Mouse (Mus musculus) lung, adult 18-20 months (tissue): Measurements from ENCODE around the gene Arl8b.

Experiments used
- DNase-seq, 2 experiments: peaks; one replicate each; pipeline ENCODE4 v3.0.0; 2022; ENCODE audit warnings: mixed read lengths in 2 of 2

Gene Arl8b

GRCm38 (mm10) chr6:108782526-108783183 lies at the start of gene Arl8b:
Gene Arl8b (plus strand): TSS chr6:108783099.
- DNase-seq: peak; percentile 94 to 95

DNA sequence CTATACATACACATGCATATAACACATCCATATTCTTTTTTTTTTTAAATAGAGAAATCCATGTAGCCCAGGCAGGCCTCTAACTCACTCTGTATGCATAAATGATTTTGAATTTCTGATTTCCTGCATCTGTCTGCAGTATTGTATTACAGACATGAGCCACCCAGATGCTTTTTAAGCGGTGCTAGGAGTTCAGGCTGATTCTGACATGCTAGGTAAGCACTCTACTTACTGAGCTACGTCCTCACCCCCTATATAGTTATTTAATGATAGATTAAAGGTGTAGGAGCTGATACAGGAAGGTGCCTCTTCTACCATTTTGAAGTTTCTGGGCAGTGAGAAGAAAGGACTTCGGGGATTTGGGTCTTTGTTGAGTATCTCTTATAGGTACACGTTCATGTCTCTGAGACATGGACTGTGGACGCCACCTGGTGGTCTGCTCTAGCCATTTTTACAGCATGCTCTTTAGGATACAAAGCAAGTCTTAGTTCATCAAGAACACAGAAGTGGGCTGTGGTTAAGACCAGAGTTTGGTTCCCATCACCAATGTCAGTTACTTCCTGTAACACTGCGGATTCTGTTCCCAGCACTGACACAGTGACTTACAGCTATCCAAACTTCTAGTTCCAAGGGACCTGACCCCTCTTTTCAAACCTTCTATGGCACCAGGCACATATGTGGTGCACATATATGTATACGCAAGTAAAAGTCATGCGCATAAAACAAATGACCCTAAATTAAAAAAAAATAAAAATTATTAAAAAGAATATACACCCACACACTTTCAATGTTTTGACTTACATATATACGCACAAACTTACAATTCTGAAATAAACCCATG lies 46.8 kb upstream of the Arl8b start:
- peak; percentile 70 to 72 for DNase-seq

DNA sequence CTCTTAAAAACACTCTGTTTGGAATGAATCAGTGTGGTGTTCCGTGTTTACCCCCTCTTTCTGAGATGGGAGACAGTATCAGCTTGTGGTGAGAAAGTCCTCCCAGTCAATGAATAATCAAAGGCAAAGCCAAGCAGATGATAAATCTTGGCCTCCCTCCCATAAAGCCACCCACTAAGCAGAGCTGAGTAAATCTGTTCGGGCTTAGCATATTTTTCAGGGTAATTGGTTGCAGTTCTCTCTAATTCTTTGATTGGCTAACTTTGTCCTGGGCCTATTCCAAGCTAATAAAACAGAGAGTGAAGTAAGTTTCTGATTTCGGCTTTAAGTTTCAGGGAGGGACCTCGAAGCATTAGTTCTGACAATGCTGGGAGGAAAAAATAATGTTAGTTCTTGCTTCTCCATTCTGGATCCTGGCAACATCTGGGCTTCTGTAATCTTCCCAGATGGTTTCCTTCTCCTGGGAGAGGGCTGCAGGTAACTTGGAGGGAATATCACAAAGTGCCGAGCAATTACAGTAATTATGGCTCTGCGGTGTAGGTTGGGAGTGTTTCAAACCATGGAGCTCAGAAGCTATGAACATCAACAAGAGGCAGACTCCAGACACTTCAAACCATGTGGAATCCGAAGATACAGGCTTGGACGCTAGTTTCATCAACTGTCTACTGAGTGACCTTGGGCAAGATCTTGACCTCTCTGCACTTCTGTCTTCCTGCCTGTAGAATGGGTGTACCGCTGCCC lies 44.3 kb upstream of the Arl8b start:
- no peak for DNase-seq

DNA sequence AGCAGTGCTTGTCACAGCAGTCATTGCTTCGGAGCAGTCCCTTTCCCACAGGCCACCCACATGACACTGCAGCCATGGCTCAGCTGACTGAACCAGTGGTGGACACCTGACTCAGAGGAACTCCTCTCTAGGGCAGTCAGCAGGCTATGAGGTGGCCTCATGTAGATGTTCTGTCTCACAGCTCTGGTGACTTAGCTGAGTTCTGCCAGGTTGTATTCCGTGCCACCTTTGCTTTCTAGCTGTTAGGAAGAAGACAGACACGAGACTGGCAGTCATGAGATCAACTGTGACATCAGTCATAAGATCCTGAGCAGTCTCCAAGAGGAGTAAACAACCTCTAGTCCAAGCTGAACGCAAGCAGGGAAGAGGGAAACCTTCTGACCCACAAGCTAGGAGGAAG lies 42.3 kb upstream of the Arl8b start:
- DNase-seq: no peak

DNA sequence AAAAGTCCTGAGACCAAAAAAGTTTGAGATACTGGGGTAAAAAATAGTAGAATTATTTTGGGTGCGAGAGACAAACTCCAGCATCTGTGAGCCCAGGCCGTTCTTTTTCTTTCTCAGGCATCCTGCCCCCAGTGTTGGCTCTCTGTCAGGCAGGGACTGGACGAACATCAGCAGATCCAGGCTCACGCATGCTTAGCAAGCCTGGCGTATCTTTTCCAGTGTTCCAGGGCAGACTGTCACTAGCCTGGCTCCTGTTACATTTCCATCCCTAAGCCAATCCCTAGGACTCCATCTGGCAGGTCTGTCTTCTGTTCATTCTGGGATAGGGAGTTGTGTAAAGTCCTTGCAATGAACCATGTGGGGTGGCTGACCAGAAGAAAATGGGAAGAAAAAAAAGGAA lies 39.2 kb upstream of the Arl8b start:
- DNase-seq: no peak

DNA sequence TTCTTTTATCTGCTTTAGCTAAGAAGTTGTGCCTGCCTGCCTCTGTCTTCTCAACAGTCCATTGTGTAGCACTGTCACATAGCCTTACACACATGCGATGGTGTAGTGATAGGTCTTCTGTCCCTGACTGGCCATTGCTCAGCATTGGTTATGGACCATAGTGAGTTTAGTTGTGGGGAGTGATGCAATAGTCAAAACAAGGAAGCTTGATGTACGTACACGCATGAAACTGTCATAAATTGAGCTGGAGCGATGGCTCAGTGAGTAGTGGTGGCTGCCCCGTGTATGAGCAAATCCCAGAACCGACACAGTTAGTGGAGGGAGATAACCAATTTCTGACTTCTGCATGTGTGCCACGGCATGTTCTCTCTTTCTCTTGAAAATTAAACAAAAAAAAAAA lies 31.6 kb upstream of the Arl8b start:
- DNase-seq: no peak

DNA sequence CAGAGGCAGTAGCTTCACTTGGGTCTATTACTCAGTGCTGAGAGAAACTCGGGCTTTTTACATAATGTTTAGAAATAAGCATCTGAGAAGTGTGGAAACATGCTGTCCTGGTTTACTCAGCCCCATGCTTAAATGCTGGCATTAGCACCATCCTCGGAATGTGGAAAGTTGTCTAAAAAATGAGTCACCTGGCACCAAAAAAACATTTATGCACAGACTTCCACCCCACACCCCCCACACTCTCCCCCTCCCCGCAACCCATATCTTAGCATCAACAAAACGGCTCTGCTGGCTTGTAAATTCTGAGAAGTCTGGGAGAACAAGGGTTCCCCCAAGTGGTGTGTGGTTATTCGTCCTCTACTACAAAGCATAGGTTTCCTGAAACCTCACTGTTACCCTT lies 30.5 kb upstream of the Arl8b start:
- no peak for DNase-seq

DNA sequence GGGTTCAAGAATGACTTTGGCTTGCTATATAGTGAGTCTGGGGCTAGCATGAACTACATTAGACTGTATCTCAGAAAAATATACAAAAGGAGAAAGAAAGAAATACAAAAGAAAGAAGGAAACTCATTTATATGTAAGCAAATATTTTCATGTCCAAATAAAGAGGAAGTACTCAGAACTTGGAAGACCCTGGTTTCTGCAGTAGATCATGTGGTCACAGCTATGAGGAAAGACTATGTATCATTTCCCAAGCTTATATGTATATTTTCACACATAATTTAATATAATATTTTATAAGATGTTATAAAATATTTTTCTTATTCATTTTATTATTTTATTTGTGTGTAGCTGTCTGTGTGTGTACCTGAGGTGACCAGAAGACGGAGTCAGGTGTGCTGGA lies 29.4 kb upstream of the Arl8b start:
- DNase-seq: no peak

- DNase-seq: no peak
Measured at GRCm38 (mm10) chr6:108754376-108754775, 28.5 kb upstream of the Arl8b start.

DNA sequence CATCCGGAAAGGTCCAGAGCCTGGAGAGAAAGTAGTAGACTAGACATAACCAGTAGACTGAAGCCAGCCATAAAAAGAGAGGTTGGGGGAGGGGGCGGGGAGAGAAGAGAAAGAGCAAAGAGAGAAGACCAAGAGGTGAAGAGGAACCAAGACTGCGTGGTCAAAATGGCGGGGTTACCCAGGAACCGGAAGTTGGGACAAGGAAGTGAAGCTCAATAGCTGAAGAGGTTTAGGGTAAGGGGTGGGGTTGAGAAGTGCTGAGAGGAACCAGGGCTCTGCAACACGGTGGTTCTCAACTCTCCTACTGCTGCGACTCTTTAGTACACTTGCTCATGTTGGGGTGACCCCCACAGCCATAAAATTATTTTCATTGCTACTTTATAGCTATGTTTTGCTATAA lies 27.0 kb upstream of the Arl8b start:
- no peak for DNase-seq

GRCm38 (mm10) chr6:108758997-108759697 lies 23.8 kb upstream of the Arl8b start:
- no peak for DNase-seq

DNA sequence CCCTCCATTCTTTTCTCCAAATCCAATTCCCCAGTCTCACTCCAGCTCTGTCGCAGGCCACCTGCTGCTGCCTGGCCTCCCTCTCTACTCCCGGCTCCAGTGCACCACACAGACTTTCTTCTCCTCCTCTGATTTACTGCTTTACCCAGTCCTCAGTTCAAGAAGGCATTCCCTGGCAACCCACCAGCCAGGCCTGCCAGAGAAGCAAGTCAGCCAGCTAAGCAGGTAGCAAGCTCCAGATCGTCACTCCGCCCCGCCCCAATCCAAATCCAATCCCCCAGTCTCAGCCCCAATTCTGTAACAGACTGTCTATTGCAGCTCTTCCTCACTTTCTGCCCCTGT lies 23.2 kb upstream of the Arl8b start:
- peak; percentile 17 to 31 for DNase-seq

DNA sequence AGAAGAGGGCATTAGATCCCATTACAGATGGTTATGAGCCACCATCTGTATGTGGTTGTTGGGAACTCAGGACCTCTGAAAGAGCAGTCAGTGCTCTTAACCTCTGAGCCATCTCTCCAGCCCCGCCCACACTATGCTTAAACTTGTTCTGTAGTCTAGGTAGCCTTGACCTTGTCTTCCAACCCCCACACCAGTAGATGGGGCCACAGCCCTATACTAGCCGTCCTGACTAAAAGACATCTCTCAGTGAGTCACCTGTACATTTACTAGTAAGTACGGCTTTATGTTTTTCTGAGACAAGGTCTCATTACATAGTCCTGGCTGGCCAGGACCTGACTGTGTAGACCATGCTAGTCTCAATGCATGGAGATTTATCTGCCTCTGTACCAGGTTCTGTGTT lies 12.0 kb upstream of the Arl8b start:
- no peak for DNase-seq

DNA sequence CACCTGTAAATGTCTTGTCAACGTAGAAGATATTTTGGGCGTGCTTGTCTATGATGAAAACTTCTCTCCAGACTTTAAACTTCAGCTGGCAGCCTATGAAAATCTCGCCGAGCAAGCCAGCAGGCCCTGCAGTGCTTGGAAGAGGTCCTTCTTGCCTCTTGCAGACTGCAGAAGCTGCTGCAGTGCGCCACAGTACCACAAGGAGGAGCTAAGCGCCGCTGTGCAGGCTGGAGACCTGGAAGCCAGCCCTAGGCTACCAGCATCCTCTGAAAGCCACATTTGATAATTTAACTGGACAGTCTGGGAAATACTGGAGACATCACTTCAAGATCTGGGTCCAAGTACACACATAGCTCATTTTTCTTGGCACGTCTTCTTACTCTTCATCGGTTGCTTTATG lies 10.0 kb upstream of the Arl8b start:
- peak; percentile 63 to 77 for DNase-seq

DNA sequence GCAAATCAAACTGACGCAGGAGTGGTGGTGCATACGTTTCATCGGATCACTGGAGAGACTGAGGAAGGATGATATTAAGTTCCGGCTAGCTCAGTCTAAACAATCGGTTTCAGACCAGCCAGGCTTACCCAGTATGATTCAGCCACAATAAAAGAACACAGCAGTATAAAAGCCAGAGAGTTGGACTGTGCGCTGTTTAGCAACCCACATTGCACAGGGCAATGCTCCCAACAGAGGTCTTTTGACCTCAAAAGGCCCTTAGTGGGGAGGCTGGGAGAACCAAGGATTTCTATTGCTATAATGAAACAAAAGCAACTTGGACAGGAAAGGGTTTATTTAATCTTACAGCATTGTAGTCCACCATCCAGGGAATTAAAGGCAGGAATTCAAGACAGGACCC lies 9.4 kb upstream of the Arl8b start:
- DNase-seq: no peak

- DNase-seq: no peak
Measured at GRCm38 (mm10) chr6:108776274-108776673, 6.6 kb upstream of the Arl8b start.

GRCm38 (mm10) chr6:108777560-108778287 lies 5.2 kb upstream of the Arl8b start:
- no peak for DNase-seq

DNA sequence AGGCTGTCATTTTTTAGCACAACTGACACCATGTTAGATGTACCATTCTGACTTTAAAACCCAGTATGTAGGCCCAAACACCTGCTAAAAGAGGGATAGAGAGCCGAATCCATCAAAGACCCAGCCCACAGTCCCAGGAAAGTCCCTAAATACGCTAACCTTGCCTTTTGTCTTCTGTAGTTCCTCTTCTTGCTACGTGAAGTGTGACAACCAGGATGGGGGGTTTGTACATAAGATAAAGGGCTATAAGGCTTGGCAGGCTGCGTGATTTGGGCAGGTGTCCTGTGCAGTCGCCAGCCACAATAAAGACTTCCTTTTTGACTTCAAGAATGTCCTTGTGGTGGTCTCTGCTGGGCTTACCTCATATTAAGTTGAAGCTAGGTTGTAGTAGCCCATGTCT lies 4.5 kb upstream of the Arl8b start:
- no peak for DNase-seq

GRCm38 (mm10) chr6:108781865-108782264 lies 1.0 kb upstream of the Arl8b start:
- DNase-seq: peak; percentile 24 to 29

- DNase-seq: peak; percentile 46 to 58
Measured at GRCm38 (mm10) chr6:108783184-108783881, 434 bp downstream of the Arl8b start.

DNA sequence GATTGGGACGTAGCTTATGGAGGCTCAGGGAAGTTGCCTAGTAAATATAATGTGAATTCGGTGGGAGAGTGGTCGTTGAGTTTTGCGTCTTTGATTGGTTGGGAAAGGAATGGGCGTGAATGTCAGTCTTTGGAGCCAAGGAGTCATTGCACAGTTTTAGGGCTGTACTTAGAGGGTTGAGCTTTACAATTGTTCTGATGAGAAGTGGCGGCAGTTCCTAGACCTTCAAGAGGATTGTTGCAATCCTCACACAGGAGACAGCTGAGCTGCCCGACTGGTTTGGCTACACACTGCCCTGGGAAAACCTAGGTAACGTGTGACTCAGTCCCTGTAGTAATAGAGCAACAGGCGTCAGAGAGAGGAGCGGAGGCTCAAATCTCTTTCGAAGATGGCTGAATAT lies 1.2 kb downstream of the Arl8b start:
- peak; percentile 75 to 85 for DNase-seq

DNA sequence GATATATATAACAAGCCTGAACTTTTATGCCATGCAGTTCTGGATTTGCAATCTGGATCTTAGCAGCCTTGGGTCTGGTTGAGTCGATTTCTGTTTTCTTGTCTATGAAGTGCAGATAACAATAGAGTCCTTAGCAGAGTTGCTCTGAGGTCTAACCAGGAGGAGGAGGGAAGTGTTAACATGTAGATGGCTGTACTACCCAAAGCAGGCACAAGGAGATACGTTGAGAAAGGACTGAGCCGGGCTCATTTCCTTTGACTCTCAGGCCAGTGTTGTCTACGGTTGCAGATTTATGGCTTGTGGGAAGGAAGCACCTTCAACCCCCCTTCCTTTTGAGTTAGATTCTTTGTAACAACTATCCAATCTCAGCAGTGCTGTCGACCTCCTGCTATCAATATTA lies 1.9 kb downstream of the Arl8b start:
- DNase-seq: no peak
